Mouse (Mus musculus) lung, embryonic 15.5 days (tissue): ENCODE results near the gene 4930562C15Rik. TPM values are rescaled to one million over a fixed set of nuclear protein-coding genes. Genes with fewer than 3 reads are reported as not detected.

Experiments
- ATAC-seq: fragments of 200-750 bp; cut with Nextera tagmentation; 2 replicates; pipeline ENCODE4 v1.8.0; 2017; ENCODE audit warnings: moderate number of reproducible peaks, borderline replicate concordance; ENCODE audit not compliant: low FRiP score, low TSS enrichment; ENCODE audit errors: extremely low read depth
- H3K27ac ChIP-seq: fragments of 300-500 bp; sonication (generic); 2 replicates; pipeline ENCODE4 v1.5.1; 2015; ENCODE audit warnings: moderate library complexity, mild to moderate bottlenecking, inconsistent platforms
- H3K27me3 ChIP-seq: fragments of 300-500 bp; sonication (generic); 2 replicates; pipeline ENCODE4 v1.6.1; 2015; ENCODE audit warnings: inconsistent platforms
- H3K36me3 ChIP-seq: fragments of 300-500 bp; sonication (generic); 2 replicates; pipeline ENCODE4 v1.6.1; 2015; ENCODE audit warnings: inconsistent platforms
- H3K4me1 ChIP-seq: fragments of 300-500 bp; sonication (generic); 2 replicates; pipeline ENCODE4 v1.6.1; 2015; ENCODE audit warnings: inconsistent platforms
- H3K4me2 ChIP-seq: fragments of 300-500 bp; sonication (generic); 2 replicates; pipeline ENCODE4 v1.6.1; 2015; ENCODE audit warnings: inconsistent platforms, mild to moderate bottlenecking, moderate library complexity
- H3K4me3 ChIP-seq: fragments of 300-500 bp; sonication (generic); 2 replicates; pipeline ENCODE4 v1.5.1; 2015; ENCODE audit warnings: mild to moderate bottlenecking, inconsistent platforms
- H3K9ac ChIP-seq: fragments of 300-500 bp; sonication (generic); 2 replicates; pipeline ENCODE4 v1.6.1; 2015; ENCODE audit warnings: inconsistent platforms
- H3K9me3 ChIP-seq: fragments of 300-500 bp; sonication (generic); 2 replicates; pipeline ENCODE4 v1.6.1; 2016; ENCODE audit warnings: inconsistent platforms
- WGBS: fragments of 180-500 bp; shearing (Covaris S2); methylation state at CpG from one replicate; pipeline ENCODE4 v1.1.7; 2015; 5-methylcytosine and 5-hydroxymethylcytosine counted together
- polyA plus RNA-seq: library from polyadenylated mRNA; unstranded; fragments of >200 nt; fragmentation: Nextera tagmentation; extraction: Ambion mirVana; gene quantifications from 2 replicates; pipeline ENCODE4 v1.2.1, GENCODE M21; 2015

The 4930562C15Rik gene
- polyA plus RNA-seq, 1 experiment from 2014 or later: 0.69 TPM

DNA sequence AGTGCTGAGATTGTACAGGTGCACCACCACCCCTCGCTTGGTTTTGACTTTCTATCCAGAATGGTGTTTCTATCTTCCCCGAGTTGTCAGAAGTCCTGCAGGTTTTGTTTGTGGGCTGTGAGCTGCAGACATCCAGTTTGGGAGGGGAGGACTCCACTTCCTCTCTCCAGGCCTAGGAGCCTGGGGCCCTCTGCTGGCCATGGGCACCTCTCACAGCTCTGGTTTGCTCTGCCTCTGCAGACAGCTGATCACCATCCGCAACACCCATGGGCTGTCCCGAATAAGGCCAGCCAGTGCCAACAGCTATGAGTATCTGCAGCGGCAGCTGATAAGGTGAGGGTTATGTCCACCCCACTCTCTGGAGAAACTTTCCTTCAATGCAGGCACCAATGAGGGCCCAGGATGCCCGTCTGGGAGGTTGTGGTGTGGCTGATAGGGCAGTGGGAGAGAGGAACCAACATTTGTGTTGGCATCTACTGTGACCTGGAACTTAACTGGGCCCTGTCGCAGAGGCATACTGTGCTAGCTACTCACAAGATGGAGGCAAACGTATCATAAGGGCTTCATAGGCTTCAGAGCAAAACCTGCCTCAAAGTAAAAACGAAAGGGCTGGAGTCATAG lies 27.8 kb downstream of the 4930562C15Rik start:
- H3K4me1 ChIP-seq: peaks cover 14% of the 10 kb centered on the region; the same call in 1 of the 2 replicates
- peak overlapping the region; percentile 50; the same call in 1 of the 2 replicates for H3K27ac ChIP-seq
- no peak overlapping the region for H3K9ac ChIP-seq
- no peaks in the 10 kb centered on the region for H3K9me3 ChIP-seq
- ATAC-seq: peak; percentile 94
- H3K4me3 ChIP-seq: no peak overlapping the region
- 0 out of 2 replicates have a peak overlapping the region, but pooled peaks have one; percentile 16 for H3K4me2 ChIP-seq
- no peaks in the 10 kb centered on the region for H3K36me3 ChIP-seq
- 25% methylated on average over 9 of the region's 9 CpGs for WGBS
- H3K27me3 ChIP-seq: no peaks in the 10 kb centered on the region

GRCm38 (mm10) chr16:4863742-4864141 lies 28.5 kb downstream of the 4930562C15Rik start:
- no peak overlapping the region for H3K27ac ChIP-seq
- H3K4me1 ChIP-seq: peaks cover 14% of the 10 kb centered on the region; the same call in 1 of the 2 replicates
- H3K4me2 ChIP-seq: no peak overlapping the region
- H3K4me3 ChIP-seq: no peak overlapping the region
- no peaks in the 10 kb centered on the region for H3K27me3 ChIP-seq
- H3K9me3 ChIP-seq: no peaks in the 10 kb centered on the region
- no peaks in the 10 kb centered on the region for H3K36me3 ChIP-seq
- H3K9ac ChIP-seq: no peak overlapping the region
- no peak for ATAC-seq
- 85% methylated on average over 8 of the region's 8 CpGs for WGBS

DNA sequence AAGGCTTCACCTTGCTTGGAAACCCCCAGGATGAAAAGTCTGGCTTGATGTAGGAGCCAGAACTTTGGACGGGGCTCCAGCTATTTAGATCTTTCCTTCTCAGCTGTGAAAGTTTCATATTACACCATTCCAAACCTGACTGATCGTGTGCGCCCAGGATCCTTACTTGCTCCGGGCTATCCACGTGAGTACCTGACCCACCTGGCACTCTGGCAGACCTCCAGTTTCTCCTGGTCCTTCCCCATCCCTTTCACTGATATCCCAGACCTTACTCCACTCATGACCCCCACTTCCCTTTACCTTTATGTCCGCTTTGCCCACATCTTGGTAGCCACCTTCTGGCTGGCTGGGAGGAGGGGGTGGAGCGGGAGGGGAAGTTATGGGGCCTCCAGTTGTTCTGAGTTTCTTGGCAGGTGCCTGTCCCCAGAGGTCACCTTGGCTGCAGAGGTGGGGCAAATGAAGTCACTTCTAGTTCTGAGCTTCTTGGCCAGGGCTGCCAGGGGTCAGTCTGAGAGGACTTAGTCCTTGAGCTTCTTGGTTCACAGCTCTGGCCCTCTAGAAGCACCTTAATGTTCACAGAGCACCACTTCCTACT lies 31.0 kb downstream of the 4930562C15Rik start:
- Histone ChIP-seq H3K9me3 (no peaks in the 10 kb centered on the region), H3K4me1 (peaks cover 14% of the 10 kb centered on the region; the same call in 1 of the 2 replicates), H3K4me2 (no peak overlapping the region), H3K27me3 (no peaks in the 10 kb centered on the region), H3K4me3 (no peak overlapping the region), H3K27ac (no peak overlapping the region), H3K9ac (no peak overlapping the region), H3K36me3 (peaks cover 12% of the 10 kb centered on the region; the same call in 1 of the 2 replicates)
- WGBS: 40% methylated on average over 7 of the region's 7 CpGs
- ATAC-seq: no peak

DNA sequence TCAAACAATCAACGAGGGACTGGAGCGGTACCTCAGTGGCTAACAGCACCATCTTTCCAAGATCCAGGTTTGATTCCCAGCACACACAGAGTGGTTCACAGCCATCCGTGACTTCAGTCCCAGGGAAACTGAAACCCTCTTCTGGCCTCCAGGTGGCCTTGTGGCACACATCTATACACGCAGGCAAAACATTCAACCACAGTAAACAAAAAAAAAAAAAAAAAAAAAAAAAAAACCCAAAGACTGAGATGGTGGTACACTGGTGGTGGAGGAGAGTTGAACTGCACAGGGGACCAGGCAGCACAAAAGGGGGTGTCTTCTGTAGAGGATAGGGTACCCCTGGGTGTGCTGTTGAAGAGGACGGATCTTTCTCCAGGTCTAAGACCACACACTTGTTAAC lies 35.3 kb downstream of the 4930562C15Rik start:
- no peak for ATAC-seq

GRCm38 (mm10) chr16:4871926-4872325 lies 36.7 kb downstream of the 4930562C15Rik start:
- Histone ChIP-seq H3K27ac (0 out of 2 replicates have a peak overlapping the region, but pooled peaks have one; percentile 8), H3K4me2 (no peak overlapping the region)

More for the DNA sequence above, 35.3 kb downstream of the 4930562C15Rik start:
- WGBS: 79% methylated on average over 5 of the region's 5 CpGs
- Histone ChIP-seq H3K9me3 (no peaks in the 10 kb centered on the region), H3K36me3 (peaks cover 33% of the 10 kb centered on the region), H3K27me3 (no peaks in the 10 kb centered on the region), H3K27ac (no peak overlapping the region), H3K4me3 (no peak overlapping the region), H3K4me2 (no peak overlapping the region), H3K4me1 (peaks cover 14% of the 10 kb centered on the region), H3K9ac (no peak overlapping the region)

GRCm38 (mm10) chr16:4875198-4876032 lies 40.2 kb downstream of the 4930562C15Rik start:
- Histone ChIP-seq H3K4me2 (peak overlapping the region; percentile 20), H3K4me1 (peaks cover 40% of the 10 kb centered on the region), H3K9ac (no peak overlapping the region), H3K27me3 (no peaks in the 10 kb centered on the region), H3K27ac (peak overlapping the region; percentile 60), H3K9me3 (no peaks in the 10 kb centered on the region), H3K36me3 (peaks cover 21% of the 10 kb centered on the region), H3K4me3 (no peak overlapping the region)
- WGBS: 60% methylated on average over 23 of the region's 23 CpGs
- no peak for ATAC-seq

More at GRCm38 (mm10) chr16:4871926-4872325, 36.7 kb downstream of the 4930562C15Rik start:
- no peak for ATAC-seq
- Histone ChIP-seq H3K4me3 (no peak overlapping the region), H3K9me3 (no peaks in the 10 kb centered on the region), H3K4me1 (peaks cover 23% of the 10 kb centered on the region), H3K9ac (no peak overlapping the region), H3K36me3 (peaks cover 33% of the 10 kb centered on the region), H3K27me3 (no peaks in the 10 kb centered on the region)
- WGBS: 72% methylated on average over 2 of the region's 2 CpGs

- H3K4me3 ChIP-seq: no peak overlapping the region
- H3K9ac ChIP-seq: no peak overlapping the region
- peaks cover 43% of the 10 kb centered on the region for H3K4me1 ChIP-seq
- H3K27ac ChIP-seq: peak overlapping the region; percentile 60
- no peak for ATAC-seq
- WGBS: 59% methylated on average over 8 of the region's 8 CpGs
- H3K4me2 ChIP-seq: peak overlapping the region; percentile 20
- peaks cover 21% of the 10 kb centered on the region for H3K36me3 ChIP-seq
- H3K27me3 ChIP-seq: no peaks in the 10 kb centered on the region
- no peaks in the 10 kb centered on the region for H3K9me3 ChIP-seq
These were observed 40.9 kb downstream of the 4930562C15Rik start for GRCm38 (mm10) chr16:4876033-4876680.

- H3K27ac ChIP-seq: peak overlapping the region; percentile 99
- H3K27me3 ChIP-seq: no peaks in the 10 kb centered on the region
- peaks cover 21% of the 10 kb centered on the region for H3K36me3 ChIP-seq
- no peaks in the 10 kb centered on the region for H3K9me3 ChIP-seq
- peaks cover 53% of the 10 kb centered on the region for H3K4me1 ChIP-seq
- ATAC-seq: no peak
- WGBS: 81% methylated on average over 4 of the region's 4 CpGs
- H3K9ac ChIP-seq: no peak overlapping the region
- peak overlapping the region; percentile 76; the same call in 1 of the 2 replicates for H3K4me3 ChIP-seq
- peak overlapping the region; percentile 69 for H3K4me2 ChIP-seq
These were observed 42.0 kb downstream of the 4930562C15Rik start for GRCm38 (mm10) chr16:4877195-4877594.

DNA sequence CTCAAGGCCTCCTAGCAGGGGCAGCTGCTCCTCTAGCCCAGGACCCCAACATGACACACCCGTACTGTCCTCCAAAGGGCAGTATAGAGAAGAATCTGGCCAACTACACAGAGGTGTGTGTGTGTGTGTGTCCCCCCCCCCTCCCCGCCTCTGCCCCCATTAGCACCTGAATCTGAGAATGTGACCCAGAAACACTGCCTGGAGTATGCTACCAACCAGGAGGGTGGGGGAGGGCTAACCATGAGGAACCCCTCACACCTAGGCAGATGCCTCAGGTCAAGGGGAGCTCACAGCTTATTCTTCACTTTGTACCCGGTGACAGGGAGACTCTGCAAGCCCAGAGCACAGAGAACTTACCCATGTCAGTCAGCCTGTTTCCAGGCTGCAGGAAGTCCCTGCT lies 42.5 kb downstream of the 4930562C15Rik start:
- no peaks in the 10 kb centered on the region for H3K27me3 ChIP-seq
- peak overlapping the region; percentile 74 for H3K9ac ChIP-seq
- peak overlapping the region; percentile 99 for H3K27ac ChIP-seq
- H3K4me3 ChIP-seq: peak overlapping the region; percentile 76
- peaks cover 54% of the 10 kb centered on the region for H3K4me1 ChIP-seq
- H3K9me3 ChIP-seq: no peaks in the 10 kb centered on the region
- WGBS: 55% methylated on average over 3 of the region's 3 CpGs
- H3K4me2 ChIP-seq: peak overlapping the region; percentile 69
- no peak for ATAC-seq
- peaks cover 21% of the 10 kb centered on the region for H3K36me3 ChIP-seq

- ATAC-seq: no peak
- Histone ChIP-seq H3K9ac (peak overlapping the region; percentile 74), H3K4me3 (peak overlapping the region; percentile 76), H3K4me2 (peak overlapping the region; percentile 69), H3K4me1 (peaks cover 54% of the 10 kb centered on the region), H3K27ac (peak overlapping the region; percentile 99), H3K9me3 (no peaks in the 10 kb centered on the region), H3K36me3 (peaks cover 18% of the 10 kb centered on the region), H3K27me3 (no peaks in the 10 kb centered on the region)
- WGBS: 7% methylated on average over 5 of the region's 5 CpGs
These were observed 43.1 kb downstream of the 4930562C15Rik start for GRCm38 (mm10) chr16:4878192-4878885.
